Mouse (Mus musculus): Measurements from ENCODE around the gene Fkbp5.

Fkbp5 gene

GRCm38 (mm10) chr17:28523355-28524008 lies 6.2 kb upstream of the Fkbp5 start:
- in situ Hi-C loops (cut with MboI, MseI): loop anchor here (5.0 kb wide), 1 partner anchor 46 kb away; no protein-coding TSS in a partner anchor

DNA sequence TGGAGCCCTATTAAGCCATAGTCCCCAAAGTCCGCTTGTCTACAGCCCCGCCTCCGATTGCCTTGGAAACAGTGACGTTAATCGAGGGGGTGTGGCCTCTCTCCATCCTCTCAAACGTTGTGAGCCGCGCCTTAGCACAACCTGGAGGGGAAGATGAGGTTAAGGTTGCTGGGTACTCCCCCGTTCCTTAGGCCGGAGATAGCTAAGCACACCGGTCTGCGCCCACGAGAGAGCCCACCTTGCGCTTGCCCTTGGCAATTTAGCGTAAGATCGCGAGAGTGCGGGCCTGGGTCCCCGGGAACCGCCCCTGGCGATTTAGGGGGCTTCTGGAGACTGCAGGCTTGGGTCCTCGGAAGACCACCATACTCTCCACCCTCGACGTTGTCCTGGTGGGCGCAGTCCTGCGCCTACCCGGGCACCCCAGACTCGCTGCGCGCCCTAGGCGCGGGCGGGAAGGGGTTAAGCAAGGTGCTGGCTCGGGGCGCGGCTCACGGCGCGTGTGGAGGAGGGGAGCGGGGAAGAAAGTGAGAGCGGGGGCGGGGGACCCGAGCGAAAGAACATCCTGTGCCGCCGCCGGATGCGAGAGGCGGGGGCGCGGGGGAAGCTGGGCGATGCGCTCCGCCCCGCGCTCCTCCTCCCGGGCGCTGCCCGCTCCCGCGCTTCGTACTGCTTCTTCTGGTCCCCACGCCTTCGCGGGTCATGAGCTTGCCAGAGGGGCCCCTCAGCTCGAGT lies 5.5 kb upstream of the Fkbp5 start:
- in situ Hi-C loops (cut with MboI, MseI): loop anchor here (5.0 kb wide), 1 partner anchor 45 kb away; no protein-coding TSS in a partner anchor

- in situ Hi-C loops (cut with MboI, MseI): loop anchor here (5.0 kb wide), 1 partner anchor 45 kb away; no protein-coding TSS in a partner anchor
Measured at GRCm38 (mm10) chr17:28521920-28522319, 4.6 kb upstream of the Fkbp5 start.

- in situ Hi-C loops (cut with MboI, MseI): loop anchor here (5.0 kb wide), 1 partner anchor 44 kb away; no protein-coding TSS in a partner anchor
Measured at GRCm38 (mm10) chr17:28521071-28521726, 3.9 kb upstream of the Fkbp5 start.

- in situ Hi-C loops (cut with MboI, MseI): loop anchor here (5.0 kb wide), 1 partner anchor 43 kb away; no protein-coding TSS in a partner anchor
Measured at GRCm38 (mm10) chr17:28520561-28520960, 3.2 kb upstream of the Fkbp5 start.

- in situ Hi-C loops (cut with MboI, MseI): loop anchor here (5.0 kb wide), 1 partner anchor 43 kb away; no protein-coding TSS in a partner anchor
Measured at GRCm38 (mm10) chr17:28519827-28520226, 2.5 kb upstream of the Fkbp5 start.

- in situ Hi-C loops (cut with MboI, MseI): no loop called here
Measured at GRCm38 (mm10) chr17:28518615-28519071, 1.3 kb upstream of the Fkbp5 start.

GRCm38 (mm10) chr17:28517956-28518614 lies 758 bp upstream of the Fkbp5 start:
- in situ Hi-C loops (cut with MboI, MseI): no loop called here

DNA sequence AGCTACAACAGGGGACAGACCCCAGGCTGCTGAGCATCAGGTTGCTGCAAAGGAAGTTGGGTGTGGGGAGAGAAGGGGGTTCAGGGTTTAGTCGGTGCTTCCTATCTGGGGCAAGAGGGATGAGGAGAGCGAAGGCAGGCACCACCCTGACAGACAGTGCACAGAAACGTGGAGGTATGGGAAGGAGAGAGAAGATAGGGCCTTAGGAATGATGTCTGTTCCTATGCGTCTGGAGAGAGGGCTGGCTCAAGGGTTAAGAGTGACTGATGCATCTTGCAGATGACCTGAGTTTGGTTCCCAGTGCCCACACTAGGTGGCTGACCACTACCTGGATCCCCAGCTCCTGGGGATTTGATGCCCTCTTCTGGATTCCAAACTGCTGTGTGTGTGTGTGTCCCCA lies 446 bp downstream of the Fkbp5 start:
- in situ Hi-C loops (cut with MboI, MseI): no loop called here

DNA sequence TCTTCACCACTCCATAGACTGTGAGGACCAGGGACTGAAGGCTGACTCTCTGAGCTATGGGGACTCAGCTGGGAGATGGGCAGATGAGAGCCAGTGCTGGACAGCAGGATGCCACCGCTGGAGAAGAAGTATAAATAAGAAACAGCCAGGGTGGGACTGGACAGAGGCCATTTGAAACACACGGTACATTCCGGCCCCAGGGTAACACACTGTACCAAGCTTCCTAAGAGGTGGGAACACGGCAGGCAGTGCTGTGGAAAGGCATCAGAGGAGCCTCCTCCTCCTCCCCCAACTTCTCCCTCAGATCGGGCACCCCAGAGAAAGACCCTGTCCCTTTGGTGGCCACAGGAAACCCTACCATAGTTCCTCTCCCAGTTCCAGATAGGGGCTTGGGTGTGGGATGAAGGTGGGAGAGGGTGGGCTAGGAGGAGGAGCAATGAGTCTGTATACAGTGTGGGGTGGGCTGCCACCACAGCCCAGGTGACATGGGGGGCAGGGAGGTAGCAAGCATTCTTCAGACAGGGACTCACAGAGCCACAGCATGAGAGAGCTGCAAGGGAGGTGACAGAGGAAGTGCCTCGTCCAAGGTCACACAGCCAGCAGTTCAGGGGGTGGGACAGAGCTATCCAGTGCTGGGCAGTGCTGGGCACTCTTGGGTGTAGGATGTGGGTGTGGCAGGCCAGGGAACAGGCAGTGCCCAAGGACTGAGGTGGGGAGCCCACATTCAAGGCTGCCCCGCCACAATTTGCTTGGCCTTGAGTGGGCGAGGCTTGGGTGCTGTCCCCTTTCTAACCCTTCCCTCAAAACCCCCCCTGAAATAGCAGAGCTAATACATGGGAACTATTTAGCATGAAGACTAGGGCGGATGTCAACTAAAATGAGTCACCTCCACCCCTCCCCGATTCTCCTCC lies 1.6 kb downstream of the Fkbp5 start:
- in situ Hi-C loops (cut with MboI, MseI): no loop called here

- in situ Hi-C loops (cut with MboI, MseI): no loop called here
Measured at GRCm38 (mm10) chr17:28514555-28514954, 2.8 kb downstream of the Fkbp5 start.

GRCm38 (mm10) chr17:28513844-28514243 lies 3.5 kb downstream of the Fkbp5 start:
- in situ Hi-C loops (cut with MboI, MseI): no loop called here

GRCm38 (mm10) chr17:28513337-28513736 lies 4.0 kb downstream of the Fkbp5 start:
- in situ Hi-C loops (cut with MboI, MseI): no loop called here

DNA sequence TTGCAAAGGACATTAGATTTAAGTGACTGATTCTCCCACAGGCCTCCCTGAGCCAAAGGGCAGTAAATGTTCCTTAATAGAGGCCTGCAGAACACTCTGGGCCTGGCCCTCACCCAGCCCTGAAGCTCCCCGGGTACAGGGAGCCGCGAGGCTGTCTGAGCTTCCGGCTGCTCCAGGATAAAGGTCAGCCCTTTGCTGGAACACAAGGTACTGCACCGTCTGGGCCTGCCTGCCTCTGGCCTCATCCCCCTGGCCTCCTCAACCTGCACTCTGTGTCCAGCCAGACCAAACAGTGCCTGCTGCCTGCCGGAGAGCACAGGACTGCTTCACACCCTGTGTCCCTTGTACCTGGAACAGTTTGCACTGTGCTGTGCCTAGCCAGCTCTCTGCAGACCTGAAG lies 4.6 kb downstream of the Fkbp5 start:
- in situ Hi-C loops (cut with MboI, MseI): no loop called here

- in situ Hi-C loops (cut with MboI, MseI): no loop called here
Measured at GRCm38 (mm10) chr17:28511616-28512541, 5.4 kb downstream of the Fkbp5 start.

DNA sequence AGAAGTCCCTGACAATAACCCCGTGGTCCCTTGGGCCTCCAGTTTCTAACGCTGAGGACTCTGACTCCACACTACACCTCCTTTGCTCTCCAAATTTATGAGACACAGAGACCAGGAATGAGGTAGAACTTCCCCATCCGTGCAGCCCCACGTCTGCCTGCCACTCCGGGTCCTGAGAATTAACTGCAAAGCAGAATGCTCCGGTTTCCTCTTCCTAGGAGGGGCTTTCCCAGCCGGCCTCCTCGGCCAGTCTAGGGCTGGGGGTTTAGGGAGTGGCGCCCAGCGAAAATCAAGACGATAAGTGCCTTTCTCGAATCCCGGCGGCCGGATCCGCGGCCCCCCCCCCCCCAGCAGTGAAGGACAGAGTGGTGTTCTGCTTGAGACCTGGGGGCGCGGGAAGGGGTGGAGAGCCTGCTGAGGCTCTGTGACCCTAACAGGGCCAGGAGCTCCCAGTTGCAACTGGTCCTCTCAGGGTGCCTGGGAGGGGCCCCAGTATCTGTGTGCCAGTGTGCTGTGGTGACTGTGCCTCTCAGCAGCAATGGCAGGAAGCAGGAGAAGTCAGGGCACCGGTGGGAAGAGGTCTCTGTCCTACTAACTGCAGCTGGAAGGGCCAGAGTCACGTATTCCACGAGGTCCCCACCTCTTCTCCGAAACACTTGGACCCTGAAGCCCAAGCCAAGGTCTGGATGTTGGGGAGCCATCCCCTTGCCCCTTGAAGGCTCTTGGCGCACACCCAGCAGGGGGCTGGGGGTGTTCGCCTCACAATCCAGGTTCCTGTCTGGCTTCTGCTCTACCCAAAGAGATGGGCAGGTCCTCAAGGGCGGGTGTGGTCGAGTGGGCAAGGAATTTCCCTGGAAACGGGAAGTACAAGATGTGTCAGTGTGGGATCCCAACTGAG lies 6.6 kb downstream of the Fkbp5 start:
- in situ Hi-C loops (cut with MboI, MseI): no loop called here

DNA sequence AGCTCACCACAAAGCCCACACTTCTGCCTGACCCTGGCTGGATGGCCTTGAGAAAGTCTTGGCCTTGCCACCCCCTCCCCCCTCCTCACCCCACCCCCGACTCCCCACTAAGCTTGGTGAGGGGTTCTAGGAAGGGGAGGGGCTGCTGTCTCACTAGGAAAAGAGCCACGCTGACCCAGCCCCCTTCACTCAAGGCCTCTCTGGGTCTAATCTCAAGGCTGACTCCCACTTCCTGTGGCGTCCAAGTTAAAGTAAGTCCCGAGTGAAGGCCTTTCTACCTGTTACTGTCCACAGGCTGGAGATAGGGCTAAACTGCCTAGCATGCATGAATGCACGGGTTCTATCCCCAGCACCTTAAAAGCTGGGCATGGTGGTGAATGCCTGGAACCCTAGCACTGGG lies 9.8 kb downstream of the Fkbp5 start:
- in situ Hi-C loops (cut with MboI, MseI): no loop called here

DNA sequence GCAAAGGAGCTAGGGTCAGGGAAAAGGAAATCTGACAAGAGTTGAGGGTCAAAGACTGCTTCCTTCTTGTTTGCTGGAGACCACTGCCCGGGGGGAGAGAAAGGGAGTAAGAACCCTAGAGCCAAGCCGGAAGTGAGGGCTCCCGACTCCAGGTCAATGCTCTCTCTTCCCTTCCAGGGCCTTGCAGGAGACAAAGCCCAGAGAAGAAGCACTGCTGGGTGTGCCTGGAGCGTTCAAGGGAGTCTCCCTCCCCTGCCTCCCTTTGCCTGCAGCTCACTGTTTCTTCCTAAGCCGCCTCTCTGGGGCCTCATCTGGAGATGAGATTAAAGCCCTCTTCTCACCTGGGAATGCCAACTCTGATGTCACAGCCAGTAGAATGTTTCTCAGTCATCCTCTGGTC lies 10.4 kb downstream of the Fkbp5 start:
- in situ Hi-C loops (cut with MboI, MseI): no loop called here

- in situ Hi-C loops (cut with MboI, MseI): no loop called here
Measured at GRCm38 (mm10) chr17:28505591-28505990, 11.7 kb downstream of the Fkbp5 start.
